23 mouse cellular contexts compared by ENCODE assay signal in genomic region chr2:152447461-152447860, GRCm38 (mm10). TPM values are rescaled to one million over a fixed set of nuclear protein-coding genes. Genes with fewer than 3 reads are reported as not detected.
"Had no signal": no experiment of that assay in that cellular context is flagged by ENCODE, and none has a peak within 500 bp of the region (broad histone marks: within the 10 kb centered on the region; RNA-seq: fewer than 3 reads in every experiment).

No protein-coding gene starts in this region.

- H3K4me2 ChIP-seq: limb, embryonic 15.5 days; liver, embryonic 12.5 days; lung, embryonic 14.5 days; midbrain, embryonic 12.5 days; neural tube, embryonic 13.5 days had no signal

- H3K27me3 ChIP-seq: limb, embryonic 15.5 days; neural tube, embryonic 13.5 days had no signal

- ATAC-seq: liver, embryonic 12.5 days; midbrain, embryonic 16.5 days had no signal

- H3K4me3 ChIP-seq: limb, embryonic 15.5 days; liver, embryonic 12.5 days; midbrain, embryonic 12.5 days; neural tube, embryonic 13.5 days had no signal

- H3K4me1 ChIP-seq: limb, embryonic 15.5 days; midbrain, embryonic 12.5 days had no signal

- H3K36me3 ChIP-seq: limb, embryonic 15.5 days; liver, embryonic 12.5 days; midbrain, embryonic 12.5 days; neural tube, embryonic 13.5 days had no signal

- H3K27ac ChIP-seq: limb, embryonic 15.5 days; liver, embryonic 12.5 days; macrophage; midbrain, embryonic 12.5 days; neural tube, embryonic 13.5 days had no signal

- DNase-seq: kidney, adult 11 months; kidney, adult 9 months; lung, embryonic 14.5 days; lung, postnatal 10 days; retina, postnatal 1 day; right cerebral cortex, postnatal 4 days; spleen, adult 18-20 months; thymus, adult 18-20 months; thymus, postnatal 14 days had no signal

- H3K9me3 ChIP-seq: limb, embryonic 15.5 days; liver, embryonic 12.5 days; megakaryocyte, embryonic 14.5 days; midbrain, embryonic 12.5 days; neural tube, embryonic 13.5 days had no signal

- H3K9ac ChIP-seq: limb, embryonic 15.5 days; liver, embryonic 12.5 days; lung, embryonic 14.5 days; midbrain, embryonic 12.5 days; neural tube, embryonic 13.5 days had no signal

RNA-seq across cellular contexts. Expression of gene Defb23, which starts 17.0 kb away (rescaled TPM):
- total RNA-seq: layer of hippocampus, postnatal 25 days; left cerebral cortex, adult 8-10 months; left cerebral cortex, postnatal 25 days had no signal
- polyA plus RNA-seq: large intestine, adult 2 months; limb, embryonic 11.5 days; limb, embryonic 15.5 days; liver, embryonic 12.5 days; liver, embryonic 16.5 days; lung, embryonic 14.5 days; macrophage; midbrain, embryonic 12.5 days; midbrain, embryonic 16.5 days; neural tube, embryonic 13.5 days; stomach, embryonic 14.5 days had no signal

RNA-seq across cellular contexts. Expression of gene Defb20, which starts 29.4 kb away (rescaled TPM):
- total RNA-seq: layer of hippocampus, postnatal 25 days; left cerebral cortex, adult 8-10 months; left cerebral cortex, postnatal 25 days had no signal
- polyA plus RNA-seq: limb, embryonic 11.5 days; limb, embryonic 15.5 days; liver, embryonic 12.5 days; liver, embryonic 16.5 days; lung, embryonic 14.5 days; macrophage; midbrain, embryonic 12.5 days; midbrain, embryonic 16.5 days; neural tube, embryonic 13.5 days; stomach, embryonic 14.5 days had no signal

RNA-seq across cellular contexts. Expression of gene 6820408C15Rik, which starts 32.1 kb away (rescaled TPM):
- polyA plus RNA-seq: large intestine, adult 2 months; limb, embryonic 15.5 days; macrophage had no signal

RNA-seq across cellular contexts. Expression of gene Defb22, which starts 42.5 kb away (rescaled TPM):
- total RNA-seq: layer of hippocampus, postnatal 25 days; left cerebral cortex, adult 8-10 months; left cerebral cortex, postnatal 25 days had no signal
- polyA plus RNA-seq: large intestine, adult 2 months; limb, embryonic 11.5 days; limb, embryonic 15.5 days; liver, embryonic 12.5 days; liver, embryonic 16.5 days; lung, embryonic 14.5 days; macrophage; midbrain, embryonic 12.5 days; midbrain, embryonic 16.5 days; neural tube, embryonic 13.5 days; stomach, embryonic 14.5 days had no signal
